Mouse (Mus musculus) spleen, postnatal 14 days (tissue): Measurements from ENCODE around the gene Bcap29.
"Not testable (repeated sequence)": the region's sequence is repeated elsewhere in the genome, so short reads cannot be mapped to it uniquely, and the experiment has no call there.

Experiments
- DNase-seq, 2 experiments: peaks; one replicate each; pipeline ENCODE4 v3.0.0; 2021 to 2022; ENCODE audit warnings: low spot score in 2 of 2

Bcap29 gene

GRCm38 (mm10) chr12:31634343-31635239 lies at the start of gene Bcap29:
Gene Bcap29, minus strand, starts transcription at chr12:31634658.
- DNase-seq, result peak; percentile 60 to 73

- DNase-seq, result no peak
Observed at GRCm38 (mm10) chr12:31667187-31667586, 32.7 kb upstream of the Bcap29 start.

GRCm38 (mm10) chr12:31665999-31666398 lies 31.5 kb upstream of the Bcap29 start:
- DNase-seq, result no peak

- no peak for DNase-seq
Observed at GRCm38 (mm10) chr12:31656841-31657240, 22.4 kb upstream of the Bcap29 start.

- no peak for DNase-seq
Observed at GRCm38 (mm10) chr12:31654965-31655477, 20.6 kb upstream of the Bcap29 start.

GRCm38 (mm10) chr12:31654197-31654964 lies 19.9 kb upstream of the Bcap29 start, which contains the start of the genes Dus4l and Cog5:
Gene Dus4l, minus strand, starts transcription at chr12:31654826.
Gene Cog5, plus strand, starts transcription at chr12:31654869.
- peak; percentile 95 to 98 for DNase-seq

GRCm38 (mm10) chr12:31653611-31654010 lies 19.2 kb upstream of the Bcap29 start:
- DNase-seq, result no peak

- no peak for DNase-seq
Observed at GRCm38 (mm10) chr12:31635240-31635607, 766 bp upstream of the Bcap29 start.

- DNase-seq, result peak in 1 of 2 experiments; percentile 15
Observed at GRCm38 (mm10) chr12:31633970-31634342, 502 bp downstream of the Bcap29 start.

GRCm38 (mm10) chr12:31628396-31628795 lies 6.1 kb downstream of the Bcap29 start:
- not testable (repeated sequence) for DNase-seq

GRCm38 (mm10) chr12:31625016-31625415 lies 9.4 kb downstream of the Bcap29 start:
- DNase-seq, result no peak

GRCm38 (mm10) chr12:31620106-31620505 lies 14.4 kb downstream of the Bcap29 start:
- no peak for DNase-seq

GRCm38 (mm10) chr12:31613353-31613752 lies 21.1 kb downstream of the Bcap29 start:
- no peak for DNase-seq

GRCm38 (mm10) chr12:31608138-31608537 lies 26.3 kb downstream of the Bcap29 start:
- no peak for DNase-seq

- DNase-seq, result no peak
Observed at GRCm38 (mm10) chr12:31604894-31605293, 29.6 kb downstream of the Bcap29 start.

- DNase-seq, result no peak
Observed at GRCm38 (mm10) chr12:31603586-31603985, 30.9 kb downstream of the Bcap29 start.

GRCm38 (mm10) chr12:31594296-31594695 lies 40.2 kb downstream of the Bcap29 start:
- DNase-seq, result no peak

GRCm38 (mm10) chr12:31592011-31592410 lies 42.4 kb downstream of the Bcap29 start:
- no peak for DNase-seq

GRCm38 (mm10) chr12:31583726-31584125 lies 50.7 kb downstream of the Bcap29 start:
- DNase-seq, result no peak

- DNase-seq, result no peak
Observed at GRCm38 (mm10) chr12:31582081-31582480, 52.4 kb downstream of the Bcap29 start.

- DNase-seq, result no peak
Observed at GRCm38 (mm10) chr12:31581319-31581810, 53.1 kb downstream of the Bcap29 start.

- DNase-seq, result no peak
Observed at GRCm38 (mm10) chr12:31580634-31581318, 53.7 kb downstream of the Bcap29 start.
